Mouse (Mus musculus): ENCODE measurements at regions not wholly inside any gene's neighbourhood (a gene's known extent, or its start where the extent isn't known, plus 50 kb on each side); places are given as distances from the start of the nearest gene placed in this dataset.
"Not testable (repeated sequence)": the region's sequence is repeated elsewhere in the genome, so short reads cannot be mapped to it uniquely, and the experiment has no call there.

GRCm38 (mm10) chr8:34679565-34680291 lies 568.2 kb upstream of the Gm10131 start:
- H3K4me1 ChIP-seq: peaks cover 8% of the 10 kb centered on the region; the same call in 1 of the 2 replicates
- H3K9me3 ChIP-seq: no peaks in the 10 kb centered on the region
- peaks cover 41% of the 10 kb centered on the region for H3K27me3 ChIP-seq
- H3K36me3 ChIP-seq: no peaks in the 10 kb centered on the region
- peak overlapping the region; percentile 30 for H3K4me2 ChIP-seq (replicated peaks)
- H3K4me3 ChIP-seq: 0 out of 2 replicates have a peak overlapping the region, but pooled peaks have one; percentile 9
- ATAC-seq (ENCODE audit: low FRiP score, low read depth): peak; percentile 91
- H3K9ac ChIP-seq (replicated peaks): no peak overlapping the region
- WGBS: 10% methylated on average over 14 of the region's 14 CpGs
- H3K27ac ChIP-seq (replicated peaks): peak overlapping the region; percentile 73

GRCm38 (mm10) chr8:34678879-34679278 lies 567.3 kb upstream of the Gm10131 start:
- Histone ChIP-seq H3K27me3 (peaks cover 41% of the 10 kb centered on the region), H3K9me3 (no peaks in the 10 kb centered on the region), H3K4me3 (no peak overlapping the region), H3K4me1 (peaks cover 8% of the 10 kb centered on the region; the same call in 1 of the 2 replicates), H3K9ac (replicated peaks) (no peak overlapping the region), H3K27ac (replicated peaks) (no peak overlapping the region), H3K4me2 (replicated peaks) (no peak overlapping the region), H3K36me3 (no peaks in the 10 kb centered on the region)
- ATAC-seq (ENCODE audit: low FRiP score, low read depth): no peak
- 94% methylated on average over 8 of the region's 8 CpGs for WGBS

- H3K9me3 ChIP-seq: no peaks in the 10 kb centered on the region
- H3K27ac ChIP-seq (replicated peaks): no peak overlapping the region
- WGBS: 59% methylated on average over 3 of the region's 3 CpGs
- H3K9ac ChIP-seq (replicated peaks): no peak overlapping the region
- no peak overlapping the region for H3K4me3 ChIP-seq
- H3K27me3 ChIP-seq: peaks cover 7% of the 10 kb centered on the region
- no peak overlapping the region for H3K4me2 ChIP-seq (replicated peaks)
- H3K36me3 ChIP-seq: no peaks in the 10 kb centered on the region
- no peak for ATAC-seq (ENCODE audit: low FRiP score, low read depth)
- no peaks in the 10 kb centered on the region for H3K4me1 ChIP-seq
Observed at GRCm38 (mm10) chr8:34671716-34672115, 560.2 kb upstream of the Gm10131 start.

- no peak overlapping the region for H3K4me2 ChIP-seq (replicated peaks)
- H3K27ac ChIP-seq (replicated peaks): no peak overlapping the region
- ATAC-seq (ENCODE audit: low FRiP score, low read depth): no peak
- no peaks in the 10 kb centered on the region for H3K9me3 ChIP-seq
- H3K4me1 ChIP-seq: no peaks in the 10 kb centered on the region
- H3K9ac ChIP-seq (replicated peaks): no peak overlapping the region
- WGBS: 43% methylated on average over 4 of the region's 4 CpGs
- H3K27me3 ChIP-seq: peaks cover 7% of the 10 kb centered on the region
- no peak overlapping the region for H3K4me3 ChIP-seq
- H3K36me3 ChIP-seq: no peaks in the 10 kb centered on the region
Observed at GRCm38 (mm10) chr8:34670930-34671715, 559.6 kb upstream of the Gm10131 start.

GRCm38 (mm10) chr8:34669146-34669545 lies 557.6 kb upstream of the Gm10131 start:
- H3K9me3 ChIP-seq: no peaks in the 10 kb centered on the region
- no peak overlapping the region for H3K9ac ChIP-seq (replicated peaks)
- no peak overlapping the region for H3K27ac ChIP-seq (replicated peaks)
- H3K27me3 ChIP-seq: 0 out of 2 replicates have a peak, but pooled peaks cover 3% of the 10 kb centered on the region
- no peaks in the 10 kb centered on the region for H3K4me1 ChIP-seq
- 91% methylated on average over 3 of the region's 3 CpGs for WGBS
- H3K4me3 ChIP-seq: no peak overlapping the region
- H3K36me3 ChIP-seq: no peaks in the 10 kb centered on the region
- no peak overlapping the region for H3K4me2 ChIP-seq (replicated peaks)
- no peak for ATAC-seq (ENCODE audit: low FRiP score, low read depth)

- WGBS: 82% methylated on average over 4 of the region's 4 CpGs
- H3K4me2 ChIP-seq (replicated peaks): no peak overlapping the region
- H3K27ac ChIP-seq (replicated peaks): no peak overlapping the region
- H3K27me3 ChIP-seq: no peaks in the 10 kb centered on the region
- no peaks in the 10 kb centered on the region for H3K36me3 ChIP-seq
- H3K9me3 ChIP-seq: no peaks in the 10 kb centered on the region
- H3K4me1 ChIP-seq: no peaks in the 10 kb centered on the region
- no peak overlapping the region for H3K9ac ChIP-seq (replicated peaks)
- H3K4me3 ChIP-seq: no peak overlapping the region
- ATAC-seq (ENCODE audit: low FRiP score, low read depth): no peak
Observed at GRCm38 (mm10) chr8:34664429-34664828, 552.9 kb upstream of the Gm10131 start.

- Histone ChIP-seq H3K4me2 (replicated peaks) (no peak overlapping the region), H3K9ac (replicated peaks) (no peak overlapping the region), H3K9me3 (no peaks in the 10 kb centered on the region), H3K4me3 (no peak overlapping the region), H3K27me3 (no peaks in the 10 kb centered on the region), H3K4me1 (no peaks in the 10 kb centered on the region), H3K36me3 (no peaks in the 10 kb centered on the region), H3K27ac (replicated peaks) (no peak overlapping the region)
- no peak for ATAC-seq (ENCODE audit: low FRiP score, low read depth)
- 90% methylated on average over 6 of the region's 6 CpGs for WGBS
Observed at GRCm38 (mm10) chr8:34662532-34662931, 551.0 kb upstream of the Gm10131 start.

- 90% methylated on average over 8 of the region's 8 CpGs for WGBS
- Histone ChIP-seq H3K4me1 (no peaks in the 10 kb centered on the region), H3K9ac (replicated peaks) (no peak overlapping the region), H3K9me3 (no peaks in the 10 kb centered on the region; the same call in 1 of the 2 replicates), H3K4me3 (no peak overlapping the region), H3K27ac (replicated peaks) (no peak overlapping the region), H3K27me3 (no peaks in the 10 kb centered on the region), H3K4me2 (replicated peaks) (no peak overlapping the region), H3K36me3 (no peaks in the 10 kb centered on the region)
- ATAC-seq (ENCODE audit: low FRiP score, low read depth): no peak
Observed at GRCm38 (mm10) chr8:34651750-34652149, 540.2 kb upstream of the Gm10131 start.

GRCm38 (mm10) chr8:34628221-34628620 lies 516.7 kb upstream of the Gm10131 start:
- WGBS: 90% methylated on average over 2 of the region's 2 CpGs
- H3K4me1 ChIP-seq, H3K9me3 ChIP-seq: not testable (repeated sequence)

GRCm38 (mm10) chr8:34625670-34626069 lies 514.1 kb upstream of the Gm10131 start:
- Histone ChIP-seq H3K36me3 (no peaks in the 10 kb centered on the region), H3K4me3 (no peak overlapping the region), H3K9me3 (no peaks in the 10 kb centered on the region), H3K27me3 (no peaks in the 10 kb centered on the region), H3K4me1 (no peaks in the 10 kb centered on the region), H3K27ac (replicated peaks) (no peak overlapping the region), H3K4me2 (replicated peaks) (no peak overlapping the region), H3K9ac (replicated peaks) (no peak overlapping the region)
- WGBS: 89% methylated on average over 10 of the region's 10 CpGs
- no peak for ATAC-seq (ENCODE audit: low FRiP score, low read depth)

More at GRCm38 (mm10) chr8:34628221-34628620, 516.7 kb upstream of the Gm10131 start:
- not testable (repeated sequence) for H3K9ac ChIP-seq (replicated peaks); H3K27ac ChIP-seq (replicated peaks); H3K36me3 ChIP-seq; H3K4me3 ChIP-seq; H3K27me3 ChIP-seq; ATAC-seq (ENCODE audit: low FRiP score, low read depth); H3K4me2 ChIP-seq (replicated peaks)

GRCm38 (mm10) chr8:34623783-34624182 lies 512.2 kb upstream of the Gm10131 start:
- Histone ChIP-seq H3K4me1 (no peaks in the 10 kb centered on the region), H3K9ac (replicated peaks) (no peak overlapping the region), H3K9me3 (no peaks in the 10 kb centered on the region), H3K27me3 (no peaks in the 10 kb centered on the region), H3K4me3 (no peak overlapping the region), H3K4me2 (replicated peaks) (no peak overlapping the region), H3K27ac (replicated peaks) (no peak overlapping the region), H3K36me3 (no peaks in the 10 kb centered on the region)
- ATAC-seq (ENCODE audit: low FRiP score, low read depth): no peak
- WGBS: 68% methylated on average over 7 of the region's 7 CpGs

Data from midbrain, embryonic 12.5 days (tissue).